Comparison of ENCODE assay signal across 8 mouse cellular contexts in the genomic region with DNA sequence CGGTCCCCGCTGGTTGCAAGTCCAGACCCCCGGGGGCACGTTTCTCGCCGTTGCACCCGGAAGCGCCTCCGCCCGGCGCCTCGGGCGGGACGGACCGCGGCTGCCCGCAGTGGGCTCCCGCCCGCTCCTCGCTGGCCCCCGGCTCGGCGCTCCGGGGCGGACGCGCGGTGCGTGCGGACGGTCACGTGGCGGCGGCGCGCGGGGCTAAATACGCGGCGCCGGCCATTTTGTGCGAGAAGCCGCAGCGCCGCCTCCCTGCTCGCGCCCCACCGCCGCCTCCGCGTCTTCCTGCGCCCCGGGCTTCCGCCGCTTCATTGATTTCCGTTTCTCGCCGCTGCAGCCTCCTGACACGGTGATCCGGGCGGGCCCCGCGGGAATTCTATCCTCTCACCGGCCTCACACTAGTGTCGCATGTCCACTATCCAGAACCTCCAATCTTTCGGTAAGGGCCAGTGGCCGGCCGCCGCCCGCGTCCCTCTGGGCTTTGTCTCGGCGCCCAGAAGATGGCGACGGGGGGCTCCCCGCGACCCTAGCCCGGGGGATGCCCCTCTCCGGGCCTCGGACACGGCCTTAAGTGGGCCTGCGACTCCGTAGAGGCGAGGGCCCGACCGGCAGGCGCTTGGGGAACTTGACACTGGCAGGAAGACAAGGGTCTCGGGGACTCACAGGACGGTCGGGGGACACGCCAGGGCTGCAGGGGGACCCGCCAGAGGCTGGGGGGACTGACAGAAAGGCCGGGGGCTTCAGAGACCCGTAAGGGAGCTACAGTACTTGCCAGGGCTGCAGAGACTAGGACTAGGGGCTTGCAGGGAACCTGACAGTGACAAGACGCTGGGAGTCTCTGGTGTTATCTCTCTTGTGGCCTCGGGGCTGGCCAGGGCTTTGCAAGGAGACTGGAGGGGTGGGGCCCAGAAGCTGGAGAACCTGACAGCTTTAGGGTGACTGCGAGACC. TPM values are rescaled to one million over a fixed set of nuclear protein-coding genes. Genes with fewer than 3 reads are reported as not detected.
DNase-seq lines count a peak whose midpoint lies in the region; ATAC-seq and TF ChIP-seq lines count a peak whose summit lies in the region.

No protein-coding gene starts in this region.

- peaks cover 4% of the 10 kb centered on the region for H3K4me1 ChIP-seq in cortical plate, adult 2 months (ENCODE audit: control insufficient read depth, insufficient read depth, low read length)
- peaks cover 13% of the 10 kb centered on the region for H3K4me1 ChIP-seq in intestine, embryonic 14.5 days (replicated peaks; ENCODE audit: control insufficient read depth, insufficient read depth, low read length)

- peak overlapping the region; percentile 98 for H3K9ac ChIP-seq in intestine, embryonic 14.5 days (ENCODE audit: low read length)

- peak overlapping the region; percentile 81 for H3K4me3 ChIP-seq in cortical plate, adult 2 months (ENCODE audit: insufficient read depth, low read length)
- H3K4me3 ChIP-seq in intestine, embryonic 14.5 days (ENCODE audit: low read depth, low read length) = peak overlapping the region; percentile 93

- peak overlapping the region; percentile 97 for H3K27ac ChIP-seq in cortical plate, adult 2 months (ENCODE audit: insufficient read depth, low read length)
- H3K27ac ChIP-seq in intestine, embryonic 14.5 days (ENCODE audit: low read depth) = peak overlapping the region; percentile 92

- ATAC-seq in activated CD4-positive, CD25-positive, alpha-beta regulatory T cell, adult 4 months = peak; percentile 78
- peak; percentile 85 for ATAC-seq in intestine, embryonic 14.5 days (replicated peaks; ENCODE audit: low FRiP score, low TSS enrichment, low read depth)
- ATAC-seq in megakaryocyte progenitor cell, adult 5-6 weeks (replicated peaks; ENCODE audit: poor library complexity) = peak; percentile 77

- whole genome bisulfite sequencing in intestine, embryonic 14.5 days = under 1% methylated on average over 96 of the region's 97 CpGs

- no peak for TF ChIP-seq CTCF in cortical plate, adult 2 months (IDR thresholded peaks at IDR 0.05; ENCODE audit: extremely low read depth, insufficient read depth, low read length)

- DNase-seq in gastrocnemius, postnatal 14 days = peak; percentile 80
- DNase-seq in intestine, embryonic 14.5 days (ENCODE audit: low spot score) = peak; percentile 87
- DNase-seq in left cerebral cortex, postnatal 10 days (ENCODE audit: extremely low spot score in 1 of 2, low spot score in 2 of 2) = peak; percentile 71 to 90
- DNase-seq in right cerebral cortex, postnatal 14 days = peak; percentile 86
- DNase-seq in urinary bladder, postnatal 36 days (ENCODE audit: low spot score in 2 of 2) = peak; percentile 65 to 78

- peak overlapping the region; percentile 87 for H3K4me2 ChIP-seq in intestine, embryonic 14.5 days (ENCODE audit: low read length)

- intact Hi-C loops in gastrocnemius, postnatal 14 days (cut with DNase I; ENCODE audit: low total_unique reads) = no loop called here
- intact Hi-C loops in left cerebral cortex, postnatal 10 days (cut with DNase I) = no loop called here

- no peaks in the 10 kb centered on the region for H3K9me3 ChIP-seq in intestine, embryonic 14.5 days (ENCODE audit: control insufficient read depth, low read length)

- peaks cover 28% of the 10 kb centered on the region for H3K36me3 ChIP-seq in intestine, embryonic 14.5 days (ENCODE audit: control insufficient read depth, insufficient read depth, low read length)

- peak; percentile 62; the same call in 1 of the 2 replicates for TF ChIP-seq POLR2A in cortical plate, adult 2 months (IDR thresholded peaks at IDR 0.05; ENCODE audit: extremely low read depth, insufficient read depth, low read length)

- H3K27me3 ChIP-seq in intestine, embryonic 14.5 days (replicated peaks; ENCODE audit: control insufficient read depth, insufficient read depth, low read length) = no peaks in the 10 kb centered on the region

RNA-seq across cellular contexts. Expression of a gene that starts 0.6 kb away (rescaled TPM):
- 10 to 100 TPM; 78.5 to 79.6 TPM for polyA plus RNA-seq in activated CD4-positive, CD25-positive, alpha-beta regulatory T cell, adult 4 months (2017; shearing (Covaris generic))
- 147 and 149 TPM in 2 replicates for polyA plus RNA-seq in cortical plate, adult 2 months (2012; rRNA removed)
- 10 to 100 TPM; 35.2 to 37.2 TPM for total RNA-seq in gastrocnemius, postnatal 14 days (2021)
- 159 and 173 TPM in 2 replicates for polyA plus RNA-seq in intestine, embryonic 14.5 days (2014; fragmentation: Nextera tagmentation; extraction: Ambion mirVana)
- 100 to 1,000 TPM; 167 to 177 TPM for total RNA-seq in left cerebral cortex, postnatal 10 days (2021)
- 61.7 and 79.5 TPM in 2 replicates for total RNA-seq in megakaryocyte progenitor cell, adult 5-6 weeks (2015)
- total RNA-seq in megakaryocyte progenitor cell, adult 5-6 weeks (2017) = 93.5 and 120 TPM in 2 replicates

RNA-seq across cellular contexts. Expression of a gene that starts 46.9 kb away (rescaled TPM):
- polyA plus RNA-seq in activated CD4-positive, CD25-positive, alpha-beta regulatory T cell, adult 4 months (2017; shearing (Covaris generic)) = under 1 TPM in 1 of 2 experiments, not detected in 1; 0.12 TPM
- polyA plus RNA-seq in cortical plate, adult 2 months (2012; rRNA removed) = 7.0 and 8.0 TPM in 2 replicates
- not detected for total RNA-seq in gastrocnemius, postnatal 14 days (2021)
- polyA plus RNA-seq in intestine, embryonic 14.5 days (2014; fragmentation: Nextera tagmentation; extraction: Ambion mirVana) = 3.3 and 4.0 TPM in 2 replicates
- 1 to 10 TPM; 4.0 to 5.6 TPM for total RNA-seq in left cerebral cortex, postnatal 10 days (2021)
- not detected in 2 replicates for total RNA-seq in megakaryocyte progenitor cell, adult 5-6 weeks (2015)
- total RNA-seq in megakaryocyte progenitor cell, adult 5-6 weeks (2017) = not detected in 2 replicates

Comparison
In these comparisons a context has a peak if more than half of its experiments do, and no peak if none do; other contexts are left out.
1. Peak in every context shown above with its lines: DNase-seq, ATAC-seq, H3K4me3 ChIP-seq and H3K27ac ChIP-seq.
2. RNA of a gene that starts 46.9 kb away (total RNA-seq): 4.0 to 5.6 TPM in left cerebral cortex, postnatal 10 days; not detected in gastrocnemius, postnatal 14 days and not detected in megakaryocyte progenitor cell, adult 5-6 weeks; every median in the first group is over 4 times any median in the second.